Mouse (Mus musculus) intestine, embryonic 16.5 days (tissue): ENCODE measurements around the gene 2900092C05Rik. TPM values are rescaled to one million over a fixed set of nuclear protein-coding genes. Genes with fewer than 3 reads are reported as not detected.

Source experiments
- polyA plus RNA-seq: library from polyadenylated mRNA; unstranded; fragments of >200 nt; fragmentation: Nextera tagmentation; extraction: Ambion mirVana; gene quantifications from 2 replicates; pipeline ENCODE4 v1.2.1, GENCODE M21; 2015

Gene 2900092C05Rik
- polyA plus RNA-seq, 1 experiment from 2014 or later = not detected

Other genes with a start within 250 kb of the 2900092C05Rik start
- gene Vmn1r81, start 244.2 kb upstream of the 2900092C05Rik start, polyA plus RNA-seq = not detected in 2 replicates
- not detected in 2 replicates for gene Vmn1r82, start 212.1 kb upstream of the 2900092C05Rik start, polyA plus RNA-seq
- not detected in 2 replicates for gene Vmn1r83, start 183.0 kb upstream of the 2900092C05Rik start, polyA plus RNA-seq
- not detected in 2 replicates for gene Vmn1r84, start 143.2 kb upstream of the 2900092C05Rik start, polyA plus RNA-seq
- 2.5 and 3.3 TPM in 2 replicates for gene Zfp551, start 89.8 kb upstream of the 2900092C05Rik start, polyA plus RNA-seq
- gene Zfp606, start 34.2 kb upstream of the 2900092C05Rik start, polyA plus RNA-seq = 11.4 and 11.5 TPM in 2 replicates
- not detected in 2 replicates for gene Vmn2r53, start 96.3 kb downstream of the 2900092C05Rik start, polyA plus RNA-seq
- gene Vmn2r54, start 127.8 kb downstream of the 2900092C05Rik start, polyA plus RNA-seq = not detected in 2 replicates
- gene Vmn2r55, start 172.5 kb downstream of the 2900092C05Rik start, polyA plus RNA-seq = not detected in 2 replicates
- gene Vmn2r56, start 222.5 kb downstream of the 2900092C05Rik start, polyA plus RNA-seq = not detected in 2 replicates